Mouse (Mus musculus) right cerebral cortex, postnatal 25 days (tissue): ENCODE measurements around the gene Stag2.

Source experiments
- DNase-seq: peaks from one replicate; pipeline ENCODE4 v3.0.0; 2022

Gene Stag2

GRCm38 (mm10) chrX:42148788-42149556, at the start of gene Stag2:
Stag2 (plus strand) TSS chrX:42149317.
- peak; percentile 88 for DNase-seq

DNA sequence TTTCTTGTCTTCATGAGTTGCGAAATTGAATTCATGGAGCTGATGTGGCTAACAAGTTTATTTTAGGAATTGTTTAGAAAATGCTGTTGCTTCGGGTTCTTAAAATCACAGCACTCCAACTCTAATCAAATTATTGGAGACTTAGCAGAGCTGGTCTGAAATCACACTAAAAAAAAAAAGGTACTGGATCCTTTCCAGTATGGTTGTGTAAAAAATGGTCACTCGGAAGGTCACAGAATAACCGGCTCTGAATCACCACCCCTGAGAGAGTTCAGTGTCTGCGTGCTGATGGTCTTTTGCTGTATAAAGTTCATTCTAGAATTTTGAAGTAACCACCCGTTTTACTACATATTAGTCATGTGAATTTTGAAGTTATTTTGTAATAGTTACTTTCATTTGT, 42.0 kb upstream of the Stag2 start:
- DNase-seq, result no peak

DNA sequence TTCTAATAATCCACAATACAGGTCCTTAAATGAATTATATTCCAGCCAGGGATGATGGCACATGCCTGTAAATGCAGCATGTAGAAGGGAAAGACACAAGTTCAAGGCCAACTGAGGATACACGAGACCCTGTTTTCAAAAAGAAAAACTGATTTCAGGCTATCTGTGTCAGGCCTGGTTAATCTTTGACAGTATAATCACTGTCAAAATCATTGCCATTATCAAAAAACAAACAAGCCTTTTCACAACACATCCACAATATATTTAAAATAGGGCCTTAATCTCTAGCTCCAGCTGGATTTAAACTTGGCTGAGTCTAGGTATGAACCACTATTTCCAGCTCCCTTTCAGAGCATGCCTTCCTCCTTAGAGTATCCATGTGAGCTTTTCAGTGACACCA, 38.5 kb upstream of the Stag2 start:
- DNase-seq, result no peak

DNA sequence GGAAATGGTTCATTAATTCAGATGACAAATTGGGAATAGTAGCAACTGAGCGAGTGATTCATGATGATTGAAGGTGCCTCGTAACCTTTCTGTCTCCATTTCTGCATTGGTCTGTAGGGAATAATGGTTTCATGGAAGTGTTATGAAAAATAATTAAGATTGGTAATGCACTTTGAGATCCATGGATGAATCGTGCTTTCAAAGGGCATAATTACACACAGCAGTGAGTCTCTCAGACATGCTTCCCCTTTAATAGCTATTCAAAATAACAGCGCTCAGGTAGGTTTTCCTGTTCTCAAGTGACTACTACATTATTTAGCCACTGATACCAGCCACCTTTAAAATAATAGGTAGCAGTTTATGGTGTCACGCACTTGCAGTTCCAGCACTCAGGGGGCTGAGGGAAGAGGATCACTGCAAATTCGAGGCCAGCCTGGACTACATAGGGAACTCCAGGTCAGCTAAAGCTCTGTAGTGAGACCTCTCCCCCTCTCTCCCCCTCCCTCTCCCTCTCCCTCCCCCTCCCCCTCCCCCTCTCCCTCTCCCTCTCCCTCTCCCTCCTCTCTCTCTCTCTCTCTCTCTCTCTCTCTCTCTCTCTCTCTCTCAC, 29.6 kb upstream of the Stag2 start:
- no peak for DNase-seq

DNA sequence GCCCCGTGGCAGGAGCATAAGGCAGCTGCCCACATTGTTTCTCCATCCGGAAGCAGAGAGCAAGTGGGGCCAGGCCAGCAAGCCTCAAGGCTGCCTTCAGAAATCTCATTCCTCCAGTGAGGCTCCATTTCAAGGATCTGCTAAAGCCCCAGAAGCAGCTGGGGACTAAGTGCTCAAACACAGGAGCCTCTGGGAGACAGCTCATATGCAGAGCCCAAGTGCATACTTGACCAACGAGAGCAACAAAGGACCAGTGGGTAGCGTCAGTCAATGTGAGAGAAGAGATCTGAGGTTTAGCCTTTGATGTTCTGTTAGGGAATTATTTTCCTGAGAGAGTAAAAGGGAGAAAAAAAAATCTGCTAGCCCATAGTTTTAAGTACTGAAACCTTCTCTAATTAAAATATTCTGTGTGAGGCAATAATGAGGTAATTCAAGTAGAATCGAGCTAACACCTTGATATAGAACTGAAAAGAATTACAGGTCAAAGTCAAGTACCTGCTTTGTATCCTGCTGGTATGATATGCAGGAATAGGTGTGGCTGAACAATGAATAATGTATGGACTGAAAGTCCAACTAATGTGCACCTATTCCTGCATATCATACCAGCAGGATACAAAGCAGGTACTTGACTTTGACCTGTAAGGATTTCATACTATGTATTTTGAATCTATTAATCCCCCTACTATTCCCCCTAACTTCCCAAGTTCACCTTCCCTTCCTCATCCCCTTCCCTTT, 24.0 kb upstream of the Stag2 start:
- DNase-seq, result no peak

- no peak for DNase-seq
Observed at GRCm38 (mm10) chrX:42139882-42140281, 9.2 kb upstream of the Stag2 start.

GRCm38 (mm10) chrX:42142620-42143019, 6.5 kb upstream of the Stag2 start:
- DNase-seq, result no peak

- DNase-seq, result no peak
Observed at GRCm38 (mm10) chrX:42143991-42144390, 5.1 kb upstream of the Stag2 start.

- no peak for DNase-seq
Observed at GRCm38 (mm10) chrX:42148016-42148451, 1.1 kb upstream of the Stag2 start.

DNA sequence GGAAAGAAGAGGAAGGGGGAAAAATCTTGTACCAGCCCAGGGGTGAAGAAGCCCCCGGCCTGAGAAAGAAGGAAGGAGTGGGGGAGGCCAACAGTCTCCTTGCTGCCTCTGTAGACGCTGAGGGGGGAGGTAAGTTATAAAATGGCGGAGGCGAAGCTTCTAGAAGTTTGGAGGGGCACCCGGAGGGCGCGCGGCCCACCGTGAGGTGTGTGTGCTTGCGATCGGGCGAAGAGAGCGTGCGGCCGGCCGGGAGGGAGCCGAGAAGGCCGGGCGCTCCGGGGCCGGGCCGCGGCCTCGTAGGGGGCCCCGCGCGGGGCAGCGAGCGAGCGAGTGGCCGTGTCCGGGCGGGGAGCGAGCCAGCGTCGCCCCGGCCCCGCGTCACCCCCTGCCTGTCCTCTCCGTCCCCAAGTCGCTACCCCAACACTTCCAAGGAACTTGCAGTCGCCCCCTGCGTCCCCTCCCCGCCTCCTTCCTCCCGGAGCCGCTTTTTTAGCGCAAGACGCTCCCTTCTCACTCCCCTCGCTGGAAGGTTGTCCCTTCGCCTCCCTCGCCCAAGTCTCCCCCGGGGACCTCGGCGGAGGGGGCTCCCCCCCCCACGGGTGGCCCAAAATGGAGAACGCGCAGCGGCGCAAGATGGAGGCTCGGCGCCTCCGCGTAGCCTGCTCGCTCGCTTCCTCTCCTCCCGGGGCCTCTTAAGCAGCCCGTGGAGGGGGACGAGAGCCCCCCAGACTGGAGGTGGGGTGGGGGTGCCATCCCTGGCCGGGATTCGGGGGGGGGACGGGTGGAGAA, 634 bp downstream of the Stag2 start:
- peak; percentile 40 for DNase-seq

- DNase-seq, result peak; percentile 64
Observed at GRCm38 (mm10) chrX:42150346-42151023, 1.4 kb downstream of the Stag2 start.

DNA sequence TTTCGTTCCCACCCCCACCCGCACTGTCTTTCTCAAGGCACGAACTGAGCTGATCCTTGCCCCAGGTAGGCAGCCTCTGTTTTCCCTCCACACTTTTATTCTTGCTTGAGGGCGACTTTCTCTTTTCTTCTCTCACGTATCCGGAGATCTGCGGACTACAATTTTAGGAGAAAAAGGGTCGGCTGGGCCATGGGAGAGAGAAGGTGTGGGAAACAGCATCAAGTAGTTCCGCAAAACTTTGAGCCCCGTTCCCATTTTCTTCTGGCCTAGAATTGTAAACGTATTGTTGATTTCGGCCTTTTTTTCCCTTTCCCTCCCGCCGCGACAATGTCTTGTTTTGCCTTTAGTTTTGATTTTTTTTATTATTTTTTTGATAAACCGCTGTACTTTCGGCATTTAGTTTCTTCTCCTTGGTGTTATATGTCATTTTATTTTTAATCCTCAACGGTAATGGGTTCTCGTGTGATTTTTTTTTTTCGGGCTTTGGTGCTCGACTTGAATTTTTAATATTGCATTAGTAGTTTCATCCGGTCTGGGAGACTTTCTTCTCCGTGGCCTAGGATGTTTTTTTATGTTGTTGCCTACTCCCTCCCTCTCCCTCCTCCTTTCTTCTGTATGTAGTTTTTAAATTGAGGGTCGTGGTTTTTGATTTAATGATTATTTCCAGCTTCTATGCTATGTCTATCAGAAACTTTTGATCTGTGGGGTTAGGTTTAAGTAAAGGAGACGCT, 2.1 kb downstream of the Stag2 start:
- DNase-seq, result peak; percentile 6

GRCm38 (mm10) chrX:42151903-42152369, 2.8 kb downstream of the Stag2 start:
- DNase-seq, result peak; percentile 65

GRCm38 (mm10) chrX:42153056-42153455, 3.9 kb downstream of the Stag2 start:
- DNase-seq, result no peak

- DNase-seq, result no peak
Observed at GRCm38 (mm10) chrX:42165455-42165854, 16.3 kb downstream of the Stag2 start.

- DNase-seq, result no peak
Observed at GRCm38 (mm10) chrX:42170811-42171210, 21.7 kb downstream of the Stag2 start.

- DNase-seq, result no peak
Observed at GRCm38 (mm10) chrX:42187590-42187989, 38.5 kb downstream of the Stag2 start.

DNA sequence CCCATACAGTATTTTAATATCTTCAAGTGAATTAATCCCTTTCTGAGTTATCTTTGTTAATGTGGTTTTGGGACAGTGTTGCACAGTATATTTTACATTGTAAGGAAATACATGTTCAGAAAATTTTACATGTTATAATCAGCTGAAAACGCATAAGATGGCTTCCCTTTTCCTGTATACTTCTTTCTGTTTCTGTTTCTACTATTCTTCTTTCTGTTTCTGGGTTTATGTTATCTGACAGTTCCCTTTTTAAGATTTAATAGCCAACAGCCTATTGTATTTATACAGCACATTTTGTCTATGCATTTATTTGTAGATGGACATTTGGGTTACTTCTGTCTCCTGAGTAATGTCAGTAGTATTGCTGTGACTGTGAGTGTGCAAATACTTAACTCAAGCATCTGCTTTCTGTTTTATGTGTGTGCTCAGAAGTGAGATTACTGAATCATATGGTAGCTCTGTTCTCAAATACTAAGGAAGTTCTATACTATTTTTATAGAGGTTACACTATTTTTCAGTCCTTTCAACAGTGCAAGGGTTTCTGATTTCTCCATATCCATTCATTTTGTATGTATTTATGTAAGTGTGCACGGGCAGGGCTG, 39.8 kb downstream of the Stag2 start:
- DNase-seq, result no peak

- DNase-seq, result no peak
Observed at GRCm38 (mm10) chrX:42194608-42195007, 45.5 kb downstream of the Stag2 start.

DNA sequence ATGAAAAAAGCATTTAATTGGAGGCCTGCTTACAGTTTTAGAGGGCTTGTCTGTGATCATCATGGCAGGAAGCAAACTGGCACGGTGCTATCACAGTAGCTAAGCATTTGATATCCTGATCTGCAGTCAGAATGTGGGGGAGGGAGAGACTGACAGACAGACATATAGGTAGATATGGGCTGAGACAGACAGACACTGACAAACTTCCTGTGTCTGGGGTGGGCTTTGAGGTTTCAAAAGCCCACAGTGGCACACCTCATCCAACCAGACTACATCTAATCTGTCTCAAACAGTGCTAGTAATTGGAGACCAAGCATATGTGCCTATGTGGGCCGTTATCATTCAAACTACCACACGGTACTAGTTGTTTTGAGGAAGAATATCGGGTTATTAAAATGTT, 53.4 kb downstream of the Stag2 start:
- DNase-seq, result no peak

GRCm38 (mm10) chrX:42215742-42216141, 66.6 kb downstream of the Stag2 start:
- no peak for DNase-seq
